Mouse (Mus musculus): Measurements from ENCODE around the gene Tex35. TPM values are rescaled to one million over a fixed set of nuclear protein-coding genes. Genes with fewer than 3 reads are reported as not detected.

The Tex35 gene
- polyA plus RNA-seq, 1 experiment from 2014 or later: not detected

- Histone ChIP-seq H3K9me3 (ENCODE audit: low read depth, low read length) (no peaks in the 10 kb centered on the region), H3K27ac (ENCODE audit: low read depth) (peak overlapping the region; percentile 12; the same call in 1 of the 2 replicates), H3K4me3 (ENCODE audit: low read depth, low read length) (no peak overlapping the region), H3K36me3 (ENCODE audit: insufficient read depth) (no peaks in the 10 kb centered on the region), H3K4me2 (no peak overlapping the region), H3K9ac (no peak overlapping the region), H3K27me3 (ENCODE audit: insufficient read depth, low read length) (no peaks in the 10 kb centered on the region), H3K4me1 (ENCODE audit: insufficient read depth) (peaks cover 6% of the 10 kb centered on the region; the same call in 1 of the 2 replicates)
- DNase-seq: peak; percentile 65
- no peak for ATAC-seq (ENCODE audit: insufficient read depth)
- peak; percentile 26 for TF ChIP-seq CTCF (IDR thresholded peaks at IDR 0.05; ENCODE audit: low read depth)
- 40% methylated on average over 13 of the region's 13 CpGs for WGBS
Measured at GRCm38 (mm10) chr1:157063318-157064115, 45.0 kb downstream of the Tex35 start.

GRCm38 (mm10) chr1:157062445-157062825 lies 46.0 kb downstream of the Tex35 start:
- Histone ChIP-seq H3K4me3 (ENCODE audit: low read depth, low read length) (no peak overlapping the region), H3K9ac (no peak overlapping the region), H3K27ac (ENCODE audit: low read depth) (no peak overlapping the region), H3K36me3 (ENCODE audit: insufficient read depth) (no peaks in the 10 kb centered on the region), H3K9me3 (ENCODE audit: low read depth, low read length) (no peaks in the 10 kb centered on the region), H3K4me2 (no peak overlapping the region), H3K27me3 (ENCODE audit: insufficient read depth, low read length) (no peaks in the 10 kb centered on the region), H3K4me1 (ENCODE audit: insufficient read depth) (peaks cover 6% of the 10 kb centered on the region; the same call in 1 of the 2 replicates)
- WGBS: 73% methylated on average over 5 of the region's 5 CpGs
- DNase-seq: no peak
- ATAC-seq (ENCODE audit: insufficient read depth): no peak
- no peak for TF ChIP-seq CTCF (IDR thresholded peaks at IDR 0.05; ENCODE audit: low read depth)

GRCm38 (mm10) chr1:157061800-157062444 lies 46.6 kb downstream of the Tex35 start:
- no peak overlapping the region for H3K9ac ChIP-seq
- ATAC-seq (ENCODE audit: insufficient read depth) (no peak), DNase-seq (no peak)
- no peak overlapping the region for H3K27ac ChIP-seq (ENCODE audit: low read depth)
- H3K36me3 ChIP-seq (ENCODE audit: insufficient read depth): no peaks in the 10 kb centered on the region
- WGBS: 70% methylated on average over 10 of the region's 10 CpGs
- peaks cover 6% of the 10 kb centered on the region; the same call in 1 of the 2 replicates for H3K4me1 ChIP-seq (ENCODE audit: insufficient read depth)
- no peaks in the 10 kb centered on the region for H3K27me3 ChIP-seq (ENCODE audit: insufficient read depth, low read length)
- no peak for TF ChIP-seq CTCF (IDR thresholded peaks at IDR 0.05; ENCODE audit: low read depth)
- no peak overlapping the region for H3K4me3 ChIP-seq (ENCODE audit: low read depth, low read length)
- H3K4me2 ChIP-seq: no peak overlapping the region
- H3K9me3 ChIP-seq (ENCODE audit: low read depth, low read length): no peaks in the 10 kb centered on the region

- Histone ChIP-seq H3K36me3 (ENCODE audit: insufficient read depth) (no peaks in the 10 kb centered on the region), H3K27me3 (ENCODE audit: insufficient read depth, low read length) (no peaks in the 10 kb centered on the region), H3K9me3 (ENCODE audit: low read depth, low read length) (no peaks in the 10 kb centered on the region), H3K27ac (ENCODE audit: low read depth) (no peak overlapping the region), H3K9ac (no peak overlapping the region), H3K4me3 (ENCODE audit: low read depth, low read length) (no peak overlapping the region), H3K4me2 (no peak overlapping the region), H3K4me1 (ENCODE audit: insufficient read depth) (peaks cover 6% of the 10 kb centered on the region; the same call in 1 of the 2 replicates)
- DNase-seq (no peak), ATAC-seq (ENCODE audit: insufficient read depth) (no peak)
- WGBS: 53% methylated on average over 3 of the region's 3 CpGs
- TF ChIP-seq CTCF (IDR thresholded peaks at IDR 0.05; ENCODE audit: low read depth): no peak
Measured at GRCm38 (mm10) chr1:157061170-157061569, 47.3 kb downstream of the Tex35 start.

- Histone ChIP-seq H3K27ac (ENCODE audit: low read depth) (no peak overlapping the region), H3K27me3 (ENCODE audit: insufficient read depth, low read length) (no peaks in the 10 kb centered on the region), H3K9ac (no peak overlapping the region), H3K4me3 (ENCODE audit: low read depth, low read length) (no peak overlapping the region), H3K36me3 (ENCODE audit: insufficient read depth) (no peaks in the 10 kb centered on the region), H3K9me3 (ENCODE audit: low read depth, low read length) (no peaks in the 10 kb centered on the region), H3K4me1 (ENCODE audit: insufficient read depth) (peaks cover 6% of the 10 kb centered on the region; the same call in 1 of the 2 replicates), H3K4me2 (no peak overlapping the region)
- DNase-seq (no peak), ATAC-seq (ENCODE audit: insufficient read depth) (no peak)
- 72% methylated on average over 12 of the region's 12 CpGs for WGBS
- TF ChIP-seq CTCF (IDR thresholded peaks at IDR 0.05; ENCODE audit: low read depth): no peak
Measured at GRCm38 (mm10) chr1:157060441-157061135, 47.9 kb downstream of the Tex35 start.

- WGBS: 57% methylated on average over 6 of the region's 6 CpGs
- Histone ChIP-seq H3K27me3 (ENCODE audit: insufficient read depth, low read length) (no peaks in the 10 kb centered on the region), H3K9ac (no peak overlapping the region), H3K4me1 (ENCODE audit: insufficient read depth) (no peaks in the 10 kb centered on the region), H3K9me3 (ENCODE audit: low read depth, low read length) (no peaks in the 10 kb centered on the region), H3K27ac (ENCODE audit: low read depth) (no peak overlapping the region), H3K4me3 (ENCODE audit: low read depth, low read length) (no peak overlapping the region), H3K4me2 (no peak overlapping the region), H3K36me3 (ENCODE audit: insufficient read depth) (no peaks in the 10 kb centered on the region)
- no peak for TF ChIP-seq CTCF (IDR thresholded peaks at IDR 0.05; ENCODE audit: low read depth)
- ATAC-seq (ENCODE audit: insufficient read depth) (no peak), DNase-seq (no peak)
Measured at GRCm38 (mm10) chr1:157055901-157056300, 52.6 kb downstream of the Tex35 start.

All from lung, embryonic 14.5 days (tissue).